Mouse (Mus musculus) B cell, adult 2 months (primary cell): Measurements from ENCODE around the gene Dmrt3.

ENCODE experiments used
- DNase-seq, 2 experiments: peaks; one replicate each; pipeline ENCODE4 v3.0.0; 2022

The Dmrt3 gene

GRCm38 (mm10) chr19:25610015-25610410, at the start of gene Dmrt3:
TSS of gene Dmrt3 (plus strand) at chr19:25610301.
- DNase-seq = peak; percentile 33 to 43

DNA sequence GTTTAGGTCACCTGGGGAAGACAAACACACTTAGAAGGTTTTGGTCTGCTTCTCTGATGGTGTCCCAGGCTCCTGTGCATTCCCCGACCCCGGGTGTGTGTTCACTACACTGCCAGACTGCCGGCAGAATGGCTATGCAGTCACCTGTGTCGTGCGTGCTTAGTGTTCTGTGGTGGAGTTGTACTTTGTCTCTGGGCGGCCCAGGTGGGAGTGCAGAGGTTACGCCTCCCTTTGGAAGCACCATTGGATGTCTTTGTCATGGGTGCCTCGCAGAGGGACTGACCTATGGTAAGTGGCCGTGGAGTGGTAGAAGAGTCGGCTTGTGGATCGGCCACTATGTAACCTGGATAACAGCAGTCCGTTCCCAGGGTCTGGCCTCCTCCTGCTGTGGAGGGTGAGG, 45.7 kb upstream of the Dmrt3 start:
- DNase-seq = no peak

GRCm38 (mm10) chr19:25569778-25570177, 40.3 kb upstream of the Dmrt3 start:
- no peak for DNase-seq

- no peak for DNase-seq
Observed at GRCm38 (mm10) chr19:25574431-25574830, 35.7 kb upstream of the Dmrt3 start.

DNA sequence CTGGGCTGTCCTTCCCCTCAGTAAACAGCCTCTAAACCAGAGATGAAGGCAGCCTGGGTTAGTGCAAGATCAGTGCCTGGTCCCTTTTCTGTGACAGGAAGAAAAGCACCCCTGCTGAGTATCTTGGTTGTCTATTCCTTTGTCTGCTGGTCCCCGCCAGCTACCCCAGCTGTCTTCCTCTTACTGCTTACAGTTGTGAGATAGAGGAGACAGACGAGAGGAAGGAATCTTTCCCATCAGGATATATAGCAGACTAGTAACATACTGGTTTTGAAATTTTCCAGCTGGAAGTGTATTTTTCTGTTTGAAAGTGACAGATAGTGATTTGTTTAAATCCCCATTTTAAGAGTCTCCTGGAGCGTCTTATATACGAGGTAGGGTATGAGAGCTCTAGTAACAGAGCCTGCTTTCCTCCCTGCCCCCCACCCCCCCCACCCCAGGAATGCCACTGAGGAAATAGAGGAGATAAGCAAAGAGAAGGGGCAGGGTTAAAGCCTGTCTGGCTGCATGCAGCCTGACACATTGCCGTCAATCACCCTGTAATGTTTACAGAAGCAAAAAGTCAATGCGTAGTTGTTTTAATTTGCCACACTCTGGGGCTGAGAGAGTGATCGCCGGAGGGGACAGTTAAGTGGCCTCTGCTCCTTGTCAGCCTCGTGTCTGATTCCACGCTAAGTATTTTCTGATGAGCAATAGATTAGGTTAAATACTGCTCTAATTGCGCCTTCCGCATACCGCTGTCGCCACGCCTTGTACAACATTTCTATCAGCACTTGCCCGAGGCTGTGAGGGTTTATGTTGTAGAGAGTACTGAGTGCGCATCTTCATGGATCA, 34.9 kb upstream of the Dmrt3 start:
- DNase-seq = no peak

DNA sequence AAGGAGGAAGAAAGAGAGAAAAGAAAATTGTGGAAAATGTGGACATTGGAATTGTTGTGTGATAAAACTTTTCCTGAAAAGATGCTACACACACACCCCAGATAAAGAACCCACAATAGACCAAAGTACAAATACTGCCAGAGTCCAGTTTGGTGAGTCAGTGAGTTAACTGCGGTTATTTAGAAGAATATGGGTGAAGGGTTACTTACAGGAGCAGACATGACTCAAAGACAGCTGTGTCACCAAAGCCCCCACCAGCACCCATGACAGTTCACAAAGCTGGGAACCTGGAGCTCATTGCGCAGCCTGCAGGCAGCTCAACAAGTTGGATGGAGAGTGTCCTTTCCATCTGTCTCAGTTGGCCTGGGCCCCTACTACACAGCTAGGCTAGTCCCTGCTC, 31.7 kb upstream of the Dmrt3 start:
- no peak for DNase-seq

DNA sequence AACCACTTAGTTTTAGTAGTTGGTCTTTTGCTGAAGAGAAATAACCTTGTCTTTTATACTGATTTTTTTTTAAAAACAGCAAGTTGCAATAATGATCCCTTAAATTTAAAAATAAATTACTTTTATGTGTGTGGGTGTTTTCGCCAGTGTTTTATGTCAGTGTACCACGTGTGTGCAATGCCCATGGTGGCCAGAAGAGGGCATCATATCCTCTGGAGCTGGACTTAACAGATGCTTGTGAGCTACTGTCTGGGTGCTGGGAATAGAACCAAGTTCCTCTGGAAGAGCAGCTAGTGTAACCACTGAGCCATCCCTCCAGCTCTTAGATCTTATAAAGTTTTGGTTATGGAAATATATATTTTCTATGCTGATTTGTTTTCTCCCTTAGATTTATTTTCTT, 30.7 kb upstream of the Dmrt3 start:
- DNase-seq = peak; percentile 25 to 35

DNA sequence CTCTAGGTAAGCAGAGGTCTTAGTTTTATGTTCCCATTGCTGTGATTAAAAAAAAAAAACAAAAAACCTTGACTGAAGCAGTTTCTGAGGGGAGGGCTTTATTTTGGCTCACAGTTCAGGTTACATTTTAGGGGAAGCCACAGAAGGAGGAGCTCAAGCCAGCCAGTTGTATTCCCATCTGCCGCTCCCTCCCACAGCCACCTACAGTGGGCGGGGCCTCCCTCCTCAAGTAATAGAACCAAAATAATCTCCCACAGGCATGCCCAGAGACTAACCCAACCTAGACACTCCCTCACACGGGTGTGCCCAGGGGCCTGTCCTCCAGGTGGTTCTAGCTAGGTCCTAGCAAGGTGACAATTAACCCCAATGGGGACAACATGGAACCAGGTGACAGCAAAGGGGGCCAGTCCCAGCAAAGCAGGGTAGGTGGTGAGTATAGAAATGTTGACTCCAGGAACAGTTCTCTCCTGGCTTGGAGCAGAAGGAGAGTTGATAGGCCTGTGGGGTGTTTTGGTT, 12.3 kb upstream of the Dmrt3 start:
- DNase-seq = no peak

DNA sequence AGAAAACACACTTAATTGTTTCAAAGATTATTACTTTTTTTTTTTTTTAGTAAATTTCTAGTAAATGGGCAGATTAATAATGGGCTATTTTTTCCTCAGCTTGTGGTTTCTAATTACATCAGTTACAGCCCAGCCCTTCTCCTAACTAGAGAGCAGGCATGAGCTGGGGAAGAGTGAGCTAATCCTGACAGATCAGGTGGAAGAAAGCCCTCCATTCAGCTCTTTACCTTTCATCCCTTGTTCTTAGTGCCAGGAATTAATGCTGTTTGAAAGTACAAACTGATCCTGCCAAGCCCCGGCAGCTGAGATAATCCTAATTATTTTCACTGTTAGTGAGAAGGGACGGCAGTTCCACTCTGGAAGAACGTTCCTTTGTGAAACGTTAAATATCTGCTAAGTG, 11.5 kb upstream of the Dmrt3 start:
- DNase-seq = no peak

- DNase-seq = no peak
Observed at GRCm38 (mm10) chr19:25601966-25602365, 8.1 kb upstream of the Dmrt3 start.

- peak in 1 of 2 experiments; percentile 27 for DNase-seq
Observed at GRCm38 (mm10) chr19:25607461-25608205, 2.5 kb upstream of the Dmrt3 start.

GRCm38 (mm10) chr19:25608206-25608580, 1.9 kb upstream of the Dmrt3 start:
- no peak for DNase-seq

GRCm38 (mm10) chr19:25608961-25609850, 895 bp upstream of the Dmrt3 start:
- peak; percentile 32 to 49 for DNase-seq

DNA sequence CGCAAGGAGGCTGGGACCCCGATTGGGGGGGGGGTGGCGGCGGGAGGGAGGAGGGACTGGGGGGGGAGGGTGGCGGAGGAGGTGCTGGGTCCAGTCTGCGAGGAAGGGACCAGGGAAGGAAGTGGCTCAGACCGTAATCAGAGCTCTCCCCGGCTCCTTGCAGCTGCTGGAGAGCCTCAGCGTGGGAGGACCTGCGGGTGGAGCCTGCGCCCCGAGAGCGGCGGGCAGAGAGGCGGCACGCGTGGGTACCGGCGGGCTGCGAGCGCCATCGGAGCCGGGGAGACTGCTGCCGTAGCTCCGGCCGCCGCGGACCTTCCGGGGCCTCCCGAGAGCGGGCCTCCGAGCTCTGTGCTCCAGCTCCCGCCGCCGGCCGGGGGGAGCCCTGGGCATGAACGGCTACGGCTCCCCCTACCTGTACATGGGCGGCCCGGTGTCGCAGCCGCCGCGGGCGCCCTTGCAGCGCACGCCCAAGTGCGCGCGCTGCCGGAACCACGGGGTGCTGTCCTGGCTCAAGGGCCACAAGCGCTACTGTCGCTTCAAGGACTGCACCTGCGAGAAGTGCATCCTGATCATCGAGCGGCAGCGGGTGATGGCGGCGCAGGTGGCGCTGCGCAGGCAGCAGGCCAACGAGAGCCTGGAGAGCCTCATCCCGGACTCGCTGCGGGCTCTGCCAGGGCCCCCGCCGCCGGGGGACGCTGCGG, 460 bp downstream of the Dmrt3 start:
- peak; percentile 48 to 64 for DNase-seq

DNA sequence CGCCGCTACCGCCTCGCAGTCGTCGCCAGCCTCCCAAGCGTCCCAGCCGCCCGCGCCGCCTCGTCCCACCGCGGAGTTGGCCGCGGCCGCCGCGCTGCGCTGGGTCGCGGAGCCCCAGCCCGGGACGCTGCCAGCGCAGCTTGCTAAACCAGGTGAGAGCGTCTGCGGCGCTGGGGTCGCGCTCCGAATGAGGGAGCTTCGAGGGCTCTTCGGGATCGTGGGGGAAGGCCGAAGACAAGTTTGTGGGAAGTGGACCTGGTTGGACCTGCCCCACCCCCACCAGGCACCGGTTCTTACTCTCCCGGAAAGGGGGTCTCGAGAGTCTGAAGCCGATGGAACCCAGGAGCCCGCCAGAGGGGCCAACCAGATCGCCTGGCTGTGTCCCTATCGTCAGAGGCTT, 1.0 kb downstream of the Dmrt3 start:
- DNase-seq = no peak

DNA sequence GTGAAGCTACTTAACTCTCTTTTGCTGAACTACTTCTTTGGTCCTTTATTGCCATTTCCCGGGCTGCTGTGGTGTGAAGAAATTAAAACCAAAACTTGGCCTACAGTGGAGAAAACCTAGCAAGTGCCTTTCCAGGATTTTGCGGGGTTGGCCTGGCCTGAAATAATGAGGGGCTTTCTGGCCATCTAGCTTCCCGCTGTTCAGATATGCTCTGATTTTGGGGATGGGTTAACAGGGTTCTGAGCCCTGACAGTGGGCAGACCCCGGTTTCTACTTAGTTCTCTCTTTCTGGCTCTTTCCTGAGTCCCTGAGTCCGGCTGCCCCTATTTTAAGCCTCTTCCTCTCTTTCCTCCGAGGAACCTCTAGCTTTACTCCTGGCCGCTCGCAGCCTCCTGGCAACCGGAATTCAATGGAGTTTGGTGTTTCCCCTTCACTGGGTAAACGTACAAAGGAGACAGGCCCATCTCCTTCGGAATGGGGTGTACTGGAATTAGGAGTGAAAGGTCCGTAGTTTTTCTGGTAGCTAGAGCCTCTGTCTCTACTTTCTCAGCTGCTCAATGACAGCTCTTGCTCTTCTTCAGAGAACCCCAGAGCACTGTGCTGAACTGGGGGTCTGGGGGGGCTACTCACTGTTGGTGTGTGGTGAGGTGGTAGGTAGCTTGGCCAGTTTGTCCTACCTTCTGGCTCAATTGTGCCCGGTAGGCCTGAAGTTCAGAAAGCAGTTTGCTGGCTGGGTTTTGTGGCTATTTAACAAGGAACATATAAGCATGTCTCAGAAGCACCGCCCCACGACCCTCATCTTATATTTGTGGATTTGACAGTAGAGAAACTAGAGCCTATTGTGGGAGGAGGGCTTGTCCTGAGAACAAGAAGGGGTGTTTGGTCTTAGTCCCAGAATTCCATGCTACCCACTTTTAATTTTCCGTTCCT, 2.0 kb downstream of the Dmrt3 start:
- no peak for DNase-seq

DNA sequence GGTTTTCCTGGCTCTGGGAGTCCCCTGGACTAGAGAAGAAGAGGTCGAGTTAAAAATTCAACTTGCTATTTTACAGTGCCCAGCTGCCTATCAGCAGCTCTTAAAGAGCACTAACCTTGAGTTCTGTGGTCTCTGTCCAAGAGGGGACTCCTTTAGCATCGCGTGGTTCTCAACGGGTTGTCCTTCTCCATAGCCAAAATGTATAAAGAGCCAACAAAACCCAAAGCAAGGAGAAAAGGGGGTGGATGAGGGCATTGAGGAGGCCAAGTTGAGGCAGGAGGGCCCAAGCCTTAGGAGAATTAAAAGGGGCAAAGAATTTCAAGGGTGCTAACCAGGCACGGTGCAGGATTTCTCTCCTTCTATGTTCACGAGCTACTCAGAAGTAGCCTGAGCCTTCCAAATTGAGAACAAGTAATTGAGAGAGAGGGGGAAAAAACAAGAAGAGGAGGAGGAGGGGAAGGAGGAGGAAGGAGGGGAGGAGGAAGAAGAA, 2.8 kb downstream of the Dmrt3 start:
- no peak for DNase-seq

GRCm38 (mm10) chr19:25613476-25614300, 3.6 kb downstream of the Dmrt3 start:
- DNase-seq = peak in 1 of 2 experiments; percentile 25

GRCm38 (mm10) chr19:25615889-25616288, 5.8 kb downstream of the Dmrt3 start:
- no peak for DNase-seq
